Mouse (Mus musculus) megakaryocyte-erythroid progenitor cell, adult 5-6 weeks (primary cell): Measurements from ENCODE around the gene Top1. TPM values are rescaled to one million over a fixed set of nuclear protein-coding genes. Genes with fewer than 3 reads are reported as not detected.

Source experiments
- ATAC-seq: replicated peaks from 2 replicates; pipeline ENCODE4 v1.8.0; 2016; ENCODE audit warnings: mild to moderate bottlenecking, inconsistent platforms; ENCODE audit not compliant: severe bottlenecking, poor library complexity, low FRiP score, low TSS enrichment
- total RNA-seq, 2 experiments: library from RNA; stranded (forward) in 1 of 2; stranded (reverse) in 1 of 2; fragments of 200-1000, 215-1000 nt in 1 of 2; fragments of >200 nt in 1 of 2; fragmentation: Nextera tagmentation in 1 of 2; gene quantifications; 2 replicates each; pipeline ENCODE4 v1.2.3; 2014 to 2017

The Top1 gene
- total RNA-seq (2014; fragmentation: Nextera tagmentation) = 93.4 and 93.5 TPM in 2 replicates
- 205 and 207 TPM in 2 replicates for total RNA-seq (2017)

- peak; percentile 98 for ATAC-seq
These were observed at the start of gene Top1 for GRCm38 (mm10) chr2:160645614-160646137. Top1 (plus strand) TSS chr2:160645888.

- ATAC-seq = peak; percentile 92
These were observed 48.0 kb upstream of the Top1 start for GRCm38 (mm10) chr2:160597582-160598281.

GRCm38 (mm10) chr2:160601805-160602204 lies 43.9 kb upstream of the Top1 start:
- ATAC-seq = no peak; the same call in 1 of the 2 replicates

GRCm38 (mm10) chr2:160603154-160603933 lies 42.3 kb upstream of the Top1 start:
- ATAC-seq = peak; percentile 92

GRCm38 (mm10) chr2:160610012-160610411 lies 35.7 kb upstream of the Top1 start:
- ATAC-seq = 0 out of 2 replicates have a peak, but pooled peaks have one; percentile 24

GRCm38 (mm10) chr2:160613186-160613919 lies 32.3 kb upstream of the Top1 start:
- ATAC-seq = 0 out of 2 replicates have a peak, but pooled peaks have one; percentile 41

- no peak for ATAC-seq
These were observed 27.9 kb upstream of the Top1 start for GRCm38 (mm10) chr2:160617741-160618140.

GRCm38 (mm10) chr2:160618619-160619220 lies 27.0 kb upstream of the Top1 start:
- no peak for ATAC-seq

GRCm38 (mm10) chr2:160619300-160619699 lies 26.4 kb upstream of the Top1 start:
- ATAC-seq = peak; percentile 96

- peak; percentile 8; the same call in 1 of the 2 replicates for ATAC-seq
These were observed 25.9 kb upstream of the Top1 start for GRCm38 (mm10) chr2:160619831-160620230.

- no peak for ATAC-seq
These were observed 25.3 kb upstream of the Top1 start for GRCm38 (mm10) chr2:160620279-160620963.

GRCm38 (mm10) chr2:160621001-160621448 lies 24.7 kb upstream of the Top1 start:
- ATAC-seq = no peak

- ATAC-seq = no peak
These were observed 24.0 kb upstream of the Top1 start for GRCm38 (mm10) chr2:160621661-160622211.

GRCm38 (mm10) chr2:160622646-160623045 lies 23.0 kb upstream of the Top1 start:
- ATAC-seq = no peak

GRCm38 (mm10) chr2:160623745-160624144 lies 21.9 kb upstream of the Top1 start:
- ATAC-seq = no peak

GRCm38 (mm10) chr2:160627207-160628025 lies 18.3 kb upstream of the Top1 start:
- ATAC-seq = no peak

GRCm38 (mm10) chr2:160628055-160628454 lies 17.6 kb upstream of the Top1 start:
- ATAC-seq = no peak
